Mouse (Mus musculus): ENCODE measurements at regions not wholly inside any gene's neighbourhood (a gene's known extent, or its start where the extent isn't known, plus 50 kb on each side); places are given as distances from the start of the nearest gene placed in this dataset.

GRCm38 (mm10) chr3:120636669-120637305 is 534.7 kb downstream of the Rwdd3 start:
- TF ChIP-seq CTCF (IDR thresholded peaks at IDR 0.05; ENCODE audit: borderline replicate concordance, extremely low read depth, insufficient read depth, insufficient read length) (no peak), POLR2A (IDR thresholded peaks at IDR 0.05; ENCODE audit: borderline replicate concordance, extremely low read depth, insufficient read depth, insufficient read length, poor library complexity, severe bottlenecking) (no peak)
- peak; percentile 59 for DNase-seq (ENCODE audit: low read depth)

GRCm38 (mm10) chr3:120618358-120618757 is 553.1 kb downstream of the Rwdd3 start:
- peak; percentile 70 for DNase-seq (ENCODE audit: low read depth)
- TF ChIP-seq POLR2A (IDR thresholded peaks at IDR 0.05; ENCODE audit: borderline replicate concordance, extremely low read depth, insufficient read depth, insufficient read length, poor library complexity, severe bottlenecking) (no peak), CTCF (IDR thresholded peaks at IDR 0.05; ENCODE audit: borderline replicate concordance, extremely low read depth, insufficient read depth, insufficient read length) (no peak)

GRCm38 (mm10) chr3:120594226-120594625 is 577.3 kb downstream of the Rwdd3 start:
- no peak for DNase-seq (ENCODE audit: low read depth)
- TF ChIP-seq POLR2A (IDR thresholded peaks at IDR 0.05; ENCODE audit: borderline replicate concordance, extremely low read depth, insufficient read depth, insufficient read length, poor library complexity, severe bottlenecking): no peak
- no peak for TF ChIP-seq CTCF (IDR thresholded peaks at IDR 0.05; ENCODE audit: borderline replicate concordance, extremely low read depth, insufficient read depth, insufficient read length)

GRCm38 (mm10) chr3:120591183-120591582 is 580.3 kb downstream of the Rwdd3 start:
- DNase-seq (ENCODE audit: low read depth): peak; percentile 31
- TF ChIP-seq POLR2A (IDR thresholded peaks at IDR 0.05; ENCODE audit: borderline replicate concordance, extremely low read depth, insufficient read depth, insufficient read length, poor library complexity, severe bottlenecking) (no peak), CTCF (IDR thresholded peaks at IDR 0.05; ENCODE audit: borderline replicate concordance, extremely low read depth, insufficient read depth, insufficient read length) (no peak)

GRCm38 (mm10) chr3:120570806-120571425 is 600.6 kb downstream of the Rwdd3 start:
- peak; percentile 86 for DNase-seq (ENCODE audit: low read depth)
- TF ChIP-seq CTCF (IDR thresholded peaks at IDR 0.05; ENCODE audit: borderline replicate concordance, extremely low read depth, insufficient read depth, insufficient read length) (no peak), POLR2A (IDR thresholded peaks at IDR 0.05; ENCODE audit: borderline replicate concordance, extremely low read depth, insufficient read depth, insufficient read length, poor library complexity, severe bottlenecking) (no peak)

GRCm38 (mm10) chr3:120541556-120542476 is 629.7 kb downstream of the Rwdd3 start:
- TF ChIP-seq CTCF (IDR thresholded peaks at IDR 0.05; ENCODE audit: borderline replicate concordance, extremely low read depth, insufficient read depth, insufficient read length): no peak
- TF ChIP-seq POLR2A (IDR thresholded peaks at IDR 0.05; ENCODE audit: borderline replicate concordance, extremely low read depth, insufficient read depth, insufficient read length, poor library complexity, severe bottlenecking): no peak
- DNase-seq (ENCODE audit: low read depth): peak; percentile 86

GRCm38 (mm10) chr3:120533901-120534300 is 637.6 kb downstream of the Rwdd3 start:
- DNase-seq (ENCODE audit: low read depth): peak; percentile 50
- TF ChIP-seq CTCF (IDR thresholded peaks at IDR 0.05; ENCODE audit: borderline replicate concordance, extremely low read depth, insufficient read depth, insufficient read length) (no peak), POLR2A (IDR thresholded peaks at IDR 0.05; ENCODE audit: borderline replicate concordance, extremely low read depth, insufficient read depth, insufficient read length, poor library complexity, severe bottlenecking) (no peak)

GRCm38 (mm10) chr3:120531880-120532580 is 639.5 kb downstream of the Rwdd3 start:
- DNase-seq (ENCODE audit: low read depth): peak; percentile 68
- no peak for TF ChIP-seq POLR2A (IDR thresholded peaks at IDR 0.05; ENCODE audit: borderline replicate concordance, extremely low read depth, insufficient read depth, insufficient read length, poor library complexity, severe bottlenecking)
- TF ChIP-seq CTCF (IDR thresholded peaks at IDR 0.05; ENCODE audit: borderline replicate concordance, extremely low read depth, insufficient read depth, insufficient read length): no peak

- peak; percentile 69 for DNase-seq (ENCODE audit: low read depth)
- TF ChIP-seq CTCF (IDR thresholded peaks at IDR 0.05; ENCODE audit: borderline replicate concordance, extremely low read depth, insufficient read depth, insufficient read length) (no peak), POLR2A (IDR thresholded peaks at IDR 0.05; ENCODE audit: borderline replicate concordance, extremely low read depth, insufficient read depth, insufficient read length, poor library complexity, severe bottlenecking) (no peak)
These were observed 659.8 kb downstream of the Rwdd3 start for GRCm38 (mm10) chr3:120511651-120512050.

GRCm38 (mm10) chr3:120498937-120499336 is 672.6 kb downstream of the Rwdd3 start:
- DNase-seq (ENCODE audit: low read depth): no peak
- no peak for TF ChIP-seq CTCF (IDR thresholded peaks at IDR 0.05; ENCODE audit: borderline replicate concordance, extremely low read depth, insufficient read depth, insufficient read length)

GRCm38 (mm10) chr3:120477934-120478333 is 693.6 kb downstream of the Rwdd3 start:
- TF ChIP-seq POLR2A (IDR thresholded peaks at IDR 0.05; ENCODE audit: borderline replicate concordance, extremely low read depth, insufficient read depth, insufficient read length, poor library complexity, severe bottlenecking) (no peak), CTCF (IDR thresholded peaks at IDR 0.05; ENCODE audit: borderline replicate concordance, extremely low read depth, insufficient read depth, insufficient read length) (no peak)
- DNase-seq (ENCODE audit: low read depth): peak; percentile 39
